24 mouse cellular contexts compared by ENCODE assay signal in genomic region chr4:23148097-23148849, GRCm38 (mm10).
DNase-seq lines count a peak whose midpoint lies in the region; ATAC-seq and TF ChIP-seq lines count a peak whose summit lies in the region.
"Had no signal": no experiment of that assay in that cellular context is flagged by ENCODE, and none has a peak within 500 bp of the region (broad histone marks: within the 10 kb centered on the region; RNA-seq: fewer than 3 reads in every experiment).

No protein-coding gene starts in this region.

- WGBS in forebrain, embryonic 11.5 days = 51% methylated on average over 3 of the region's 3 CpGs
- WGBS in forebrain, postnatal 0 days = 32% methylated on average over 3 of the region's 3 CpGs
- WGBS in midbrain, embryonic 12.5 days = 81% methylated on average over 3 of the region's 3 CpGs
- WGBS in midbrain, embryonic 15.5 days = 68% methylated on average over 3 of the region's 3 CpGs
- WGBS in forebrain, embryonic 16.5 days = 29% methylated on average over 3 of the region's 3 CpGs
- WGBS in liver, embryonic 11.5 days = 81% methylated on average over 3 of the region's 3 CpGs

- no peak for TF ChIP-seq CTCF in forebrain, postnatal 0 days (IDR thresholded peaks at IDR 0.05; ENCODE audit: low read depth)

- H3K36me3 ChIP-seq in forebrain, embryonic 11.5 days (ENCODE audit: control insufficient read depth, insufficient read depth, low read length) = no peaks in the 10 kb centered on the region
- no peaks in the 10 kb centered on the region for H3K36me3 ChIP-seq in forebrain, postnatal 0 days (ENCODE audit: insufficient read depth)
- H3K36me3 ChIP-seq in midbrain, embryonic 12.5 days = no peaks in the 10 kb centered on the region
- no peaks in the 10 kb centered on the region for H3K36me3 ChIP-seq in midbrain, embryonic 15.5 days (replicated peaks)
- no peaks in the 10 kb centered on the region for H3K36me3 ChIP-seq in forebrain, embryonic 16.5 days (ENCODE audit: control insufficient read depth, insufficient read depth)
- no peaks in the 10 kb centered on the region for H3K36me3 ChIP-seq in liver, embryonic 11.5 days (ENCODE audit: control insufficient read depth, insufficient read depth, low read length)
- H3K36me3 ChIP-seq: embryonic facial prominence, embryonic 15.5 days; heart, embryonic 13.5 days; hindbrain, embryonic 12.5 days had no signal

- H3K4me1 ChIP-seq in forebrain, embryonic 11.5 days (replicated peaks; ENCODE audit: control insufficient read depth, insufficient read depth, low read length) = no peaks in the 10 kb centered on the region
- H3K4me1 ChIP-seq in forebrain, postnatal 0 days (ENCODE audit: insufficient read depth) = no peaks in the 10 kb centered on the region
- no peaks in the 10 kb centered on the region for H3K4me1 ChIP-seq in midbrain, embryonic 12.5 days
- H3K4me1 ChIP-seq in midbrain, embryonic 15.5 days = no peaks in the 10 kb centered on the region
- H3K4me1 ChIP-seq in forebrain, embryonic 16.5 days (replicated peaks; ENCODE audit: control insufficient read depth, insufficient read depth, low read length) = no peaks in the 10 kb centered on the region
- H3K4me1 ChIP-seq in liver, embryonic 11.5 days (replicated peaks; ENCODE audit: control insufficient read depth, insufficient read depth, low read length) = no peaks in the 10 kb centered on the region
- H3K4me1 ChIP-seq: embryonic facial prominence, embryonic 15.5 days; heart, embryonic 13.5 days; hindbrain, embryonic 12.5 days had no signal

- no peak overlapping the region for H3K4me2 ChIP-seq in forebrain, embryonic 11.5 days (ENCODE audit: low read depth, low read length, severe bottlenecking)
- H3K4me2 ChIP-seq in forebrain, postnatal 0 days (ENCODE audit: low read depth) = no peak overlapping the region
- no peak overlapping the region for H3K4me2 ChIP-seq in midbrain, embryonic 12.5 days (replicated peaks)
- H3K4me2 ChIP-seq in midbrain, embryonic 15.5 days = no peak overlapping the region
- H3K4me2 ChIP-seq in forebrain, embryonic 16.5 days (ENCODE audit: low read length) = no peak overlapping the region
- no peak overlapping the region for H3K4me2 ChIP-seq in liver, embryonic 11.5 days
- H3K4me2 ChIP-seq: embryonic facial prominence, embryonic 15.5 days; heart, embryonic 13.5 days; hindbrain, embryonic 12.5 days had no signal

- no peaks in the 10 kb centered on the region for H3K9me3 ChIP-seq in forebrain, embryonic 11.5 days (ENCODE audit: control insufficient read depth, low read length)
- H3K9me3 ChIP-seq in forebrain, postnatal 0 days (ENCODE audit: low read length) = no peaks in the 10 kb centered on the region
- no peaks in the 10 kb centered on the region for H3K9me3 ChIP-seq in midbrain, embryonic 12.5 days
- no peaks in the 10 kb centered on the region for H3K9me3 ChIP-seq in midbrain, embryonic 15.5 days
- no peaks in the 10 kb centered on the region for H3K9me3 ChIP-seq in forebrain, embryonic 16.5 days (ENCODE audit: control insufficient read depth, low read length)
- no peaks in the 10 kb centered on the region for H3K9me3 ChIP-seq in liver, embryonic 11.5 days (ENCODE audit: control insufficient read depth, low read length)
- H3K9me3 ChIP-seq: embryonic facial prominence, embryonic 15.5 days; heart, embryonic 13.5 days; hindbrain, embryonic 12.5 days had no signal

- ATAC-seq in forebrain, embryonic 11.5 days (replicated peaks; ENCODE audit: low FRiP score) = peak; percentile 85
- ATAC-seq in forebrain, postnatal 0 days = no peak
- peak; percentile 70; the same call in 1 of the 2 replicates for ATAC-seq in midbrain, embryonic 12.5 days (ENCODE audit: low FRiP score, low read depth)
- no peak for ATAC-seq in midbrain, embryonic 15.5 days (replicated peaks)
- peak; percentile 65 for ATAC-seq in forebrain, embryonic 16.5 days
- no peak for ATAC-seq in liver, embryonic 11.5 days (replicated peaks; ENCODE audit: low FRiP score)
- ATAC-seq: activated CD4-positive, CD25-positive, alpha-beta regulatory T cell, adult 4 months; CD4-positive, CD25-positive, alpha-beta regulatory T cell, adult 4 months; hindbrain, embryonic 16.5 days; Patski had no signal

- no peak overlapping the region for H3K4me3 ChIP-seq in forebrain, embryonic 11.5 days (ENCODE audit: low read depth, low read length)
- no peak overlapping the region for H3K4me3 ChIP-seq in forebrain, postnatal 0 days (ENCODE audit: low read depth, low read length)
- no peak overlapping the region for H3K4me3 ChIP-seq in midbrain, embryonic 12.5 days
- H3K4me3 ChIP-seq in midbrain, embryonic 15.5 days = no peak overlapping the region
- H3K4me3 ChIP-seq in forebrain, embryonic 16.5 days (replicated peaks; ENCODE audit: low read length) = no peak overlapping the region
- H3K4me3 ChIP-seq in liver, embryonic 11.5 days (ENCODE audit: low read depth, low read length) = no peak overlapping the region
- H3K4me3 ChIP-seq: embryonic facial prominence, embryonic 15.5 days; erythroblast, embryonic 14.5 days; gastrocnemius, adult 2 months; heart, embryonic 13.5 days; hindbrain, embryonic 12.5 days had no signal

- H3K9ac ChIP-seq in forebrain, embryonic 11.5 days (ENCODE audit: low read length) = no peak overlapping the region
- no peak overlapping the region for H3K9ac ChIP-seq in forebrain, postnatal 0 days
- H3K9ac ChIP-seq in midbrain, embryonic 12.5 days (replicated peaks) = no peak overlapping the region
- H3K9ac ChIP-seq in midbrain, embryonic 15.5 days = no peak overlapping the region
- no peak overlapping the region for H3K9ac ChIP-seq in forebrain, embryonic 16.5 days (replicated peaks; ENCODE audit: low read depth, low read length)
- H3K9ac ChIP-seq in liver, embryonic 11.5 days (ENCODE audit: low read depth, low read length) = no peak overlapping the region
- H3K9ac ChIP-seq: embryonic facial prominence, embryonic 15.5 days; heart, embryonic 13.5 days; hindbrain, embryonic 12.5 days had no signal

- no peak for DNase-seq in forebrain, embryonic 11.5 days (ENCODE audit: low spot score)
- no peak for DNase-seq in forebrain, postnatal 0 days
- no peak for DNase-seq in liver, embryonic 11.5 days (ENCODE audit: low spot score)
- DNase-seq in left cerebral cortex, adult 18-20 months (ENCODE audit: low spot score in 2 of 2) = no peak
- DNase-seq: adrenal gland, postnatal 14 days; B cell, adult 2 months; cerebellum, adult 2 months; cerebellum, postnatal 10 days; embryo, embryonic 11 days; gastrocnemius, adult 2 months; gastrocnemius, postnatal 36 days; heart, adult 11 months; heart, postnatal 36 days had no signal

- no peak overlapping the region for H3K27ac ChIP-seq in forebrain, embryonic 11.5 days (ENCODE audit: low read depth, low read length)
- H3K27ac ChIP-seq in forebrain, postnatal 0 days (ENCODE audit: low read depth, low read length) = no peak overlapping the region
- H3K27ac ChIP-seq in midbrain, embryonic 12.5 days (replicated peaks) = no peak overlapping the region
- H3K27ac ChIP-seq in midbrain, embryonic 15.5 days = no peak overlapping the region
- no peak overlapping the region for H3K27ac ChIP-seq in forebrain, embryonic 16.5 days (ENCODE audit: low read length)
- H3K27ac ChIP-seq in liver, embryonic 11.5 days (ENCODE audit: low read depth, low read length) = no peak overlapping the region
- H3K27ac ChIP-seq: embryonic facial prominence, embryonic 15.5 days; gastrocnemius, adult 2 months; heart, embryonic 13.5 days; hindbrain, embryonic 12.5 days had no signal

- no peaks in the 10 kb centered on the region for H3K27me3 ChIP-seq in forebrain, embryonic 11.5 days (ENCODE audit: control insufficient read depth, insufficient read depth, low read length)
- H3K27me3 ChIP-seq in forebrain, postnatal 0 days (ENCODE audit: insufficient read depth, low read length) = no peaks in the 10 kb centered on the region
- no peaks in the 10 kb centered on the region for H3K27me3 ChIP-seq in midbrain, embryonic 12.5 days
- H3K27me3 ChIP-seq in midbrain, embryonic 15.5 days (replicated peaks) = no peaks in the 10 kb centered on the region
- H3K27me3 ChIP-seq in forebrain, embryonic 16.5 days (replicated peaks; ENCODE audit: control insufficient read depth, insufficient read depth, low read length) = no peaks in the 10 kb centered on the region
- H3K27me3 ChIP-seq in liver, embryonic 11.5 days (replicated peaks; ENCODE audit: control insufficient read depth, insufficient read depth, low read length) = no peaks in the 10 kb centered on the region
- H3K27me3 ChIP-seq: embryonic facial prominence, embryonic 15.5 days; heart, embryonic 13.5 days; hindbrain, embryonic 12.5 days; Patski had no signal

Comparison
In these comparisons a context has a peak if more than half of its experiments do, and no peak if none do; other contexts are left out.
1. ATAC-seq: peak in forebrain, embryonic 11.5 days (single experiment), midbrain, embryonic 12.5 days (single experiment) and forebrain, embryonic 16.5 days (single experiment); none in forebrain, postnatal 0 days (single experiment), midbrain, embryonic 15.5 days (single experiment) and liver, embryonic 11.5 days (single experiment).